Mouse (Mus musculus) forebrain, embryonic 13.5 days (tissue): Measurements from ENCODE around the gene Slc27a5. TPM values are rescaled to one million over a fixed set of nuclear protein-coding genes. Genes with fewer than 3 reads are reported as not detected.

Experiments used
- ATAC-seq: fragments of 200-750 bp; cut with Nextera tagmentation; 2 replicates; pipeline ENCODE4 v1.8.0; 2017
- H3K27ac ChIP-seq: fragments of 300-500 bp; sonication (generic); 2 replicates; pipeline ENCODE4 v1.5.1; 2015; ENCODE audit warnings: inconsistent platforms, mild to moderate bottlenecking, moderate library complexity
- H3K27me3 ChIP-seq: fragments of 300-500 bp; sonication (generic); 2 replicates; pipeline ENCODE4 v1.6.1; 2015; ENCODE audit warnings: mild to moderate bottlenecking, inconsistent platforms
- H3K36me3 ChIP-seq: fragments of 300-500 bp; sonication (generic); 2 replicates; pipeline ENCODE4 v1.6.1; 2015; ENCODE audit warnings: mild to moderate bottlenecking, inconsistent platforms; ENCODE audit not compliant: poor library complexity, severe bottlenecking
- H3K4me1 ChIP-seq: fragments of 300-500 bp; sonication (generic); 2 replicates; pipeline ENCODE4 v1.6.1; 2015; ENCODE audit warnings: inconsistent platforms
- H3K4me2 ChIP-seq: fragments of 300-500 bp; sonication (generic); 2 replicates; pipeline ENCODE4 v1.6.1; 2015; ENCODE audit warnings: inconsistent platforms, mild to moderate bottlenecking, moderate library complexity
- H3K4me3 ChIP-seq: fragments of 300-500 bp; sonication (generic); 2 replicates; pipeline ENCODE4 v1.5.1; 2015; ENCODE audit warnings: mild to moderate bottlenecking, inconsistent platforms
- H3K9ac ChIP-seq: fragments of 300-500 bp; sonication (generic); 2 replicates; pipeline ENCODE4 v1.6.1; 2015; ENCODE audit warnings: mild to moderate bottlenecking, inconsistent platforms
- H3K9me3 ChIP-seq: fragments of 300-500 bp; sonication (generic); replicated peaks from 2 replicates; pipeline ENCODE4 v1.6.1; 2016; ENCODE audit warnings: inconsistent platforms
- WGBS: fragments of 180-500 bp; shearing (Covaris S2); methylation state at CpG from one replicate; pipeline ENCODE4 v1.1.7; 2015; 5-methylcytosine and 5-hydroxymethylcytosine counted together
- polyA plus RNA-seq: library from polyadenylated mRNA; unstranded; fragments of >200 nt; fragmentation: Nextera tagmentation; extraction: Ambion mirVana; gene quantifications from 2 replicates; pipeline ENCODE4 v1.2.1, GENCODE M21; 2015

Gene Slc27a5
- polyA plus RNA-seq, 1 experiment from 2014 or later: 0.12 TPM

DNA sequence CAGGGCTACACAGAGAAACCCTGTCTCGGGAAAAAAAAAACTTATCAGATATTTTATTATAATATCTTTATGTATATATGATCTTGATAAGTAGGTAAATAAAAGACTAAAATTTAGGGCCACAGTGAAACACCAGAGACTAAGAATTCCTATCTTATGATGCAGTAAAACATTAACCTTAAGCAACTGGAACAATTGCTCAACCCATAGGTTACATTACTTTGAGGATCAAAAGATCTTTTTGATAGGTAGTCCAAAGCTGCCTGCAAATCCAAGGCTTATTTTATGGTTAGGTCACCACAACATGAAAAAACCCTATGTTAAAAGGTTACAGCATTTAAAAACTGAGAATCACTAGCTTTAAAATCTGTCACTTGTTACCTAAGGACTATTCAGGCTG lies 3.6 kb upstream of the Slc27a5 start:
- no peak for ATAC-seq
- peaks cover 29% of the 10 kb centered on the region for H3K36me3 ChIP-seq
- H3K4me2 ChIP-seq: no peak overlapping the region
- no peak overlapping the region for H3K27ac ChIP-seq
- H3K4me1 ChIP-seq: no peaks in the 10 kb centered on the region
- no peaks in the 10 kb centered on the region; the same call in 1 of the 2 replicates for H3K27me3 ChIP-seq
- H3K9me3 ChIP-seq: no peaks in the 10 kb centered on the region
- H3K4me3 ChIP-seq: no peak overlapping the region
- no peak overlapping the region for H3K9ac ChIP-seq
- WGBS: 85% methylated on average over 1 of the region's 1 CpGs

DNA sequence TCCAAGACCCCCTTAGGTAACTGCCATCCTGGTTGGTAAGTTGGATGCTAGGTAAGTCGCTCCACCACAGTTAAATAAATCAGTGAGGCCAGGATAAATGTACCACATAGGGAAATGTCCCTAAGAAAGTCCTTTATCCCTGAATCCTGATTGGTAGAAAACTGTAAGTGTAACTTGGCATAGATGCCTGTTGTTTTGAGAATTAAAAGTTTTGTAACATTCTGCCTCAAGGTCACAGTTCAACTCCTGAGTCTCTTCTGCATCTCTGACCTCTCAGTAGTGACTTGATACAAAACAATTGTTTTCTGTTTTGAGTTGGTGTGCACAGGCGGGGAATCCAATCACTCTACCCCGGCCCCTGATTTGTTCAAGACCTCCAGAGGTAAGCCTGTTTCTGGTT lies 859 bp upstream of the Slc27a5 start, which contains the start of gene Trim28:
Gene Trim28, plus strand, starts transcription at position 264 of the 400 bp plus-strand sequence.
- H3K27me3 ChIP-seq: no peaks in the 10 kb centered on the region; the same call in 1 of the 2 replicates
- no peaks in the 10 kb centered on the region for H3K4me1 ChIP-seq
- H3K4me2 ChIP-seq: no peak within 1 kb of the TSS
- H3K4me3 ChIP-seq: no peak within 1 kb of the TSS
- no peak within 1 kb of the TSS for H3K9ac ChIP-seq
- peaks cover 7% of the 10 kb centered on the region; the same call in 1 of the 2 replicates for H3K36me3 ChIP-seq
- H3K27ac ChIP-seq: no peak within 1 kb of the TSS
- ATAC-seq: no peak
- no peaks in the 10 kb centered on the region for H3K9me3 ChIP-seq
- 87% methylated on average over 3 of the region's 3 CpGs for WGBS

GRCm38 (mm10) chr7:12997230-12997629 lies 762 bp downstream of the Slc27a5 start:
- Histone ChIP-seq H3K4me2 (no peak overlapping the region), H3K4me1 (no peaks in the 10 kb centered on the region), H3K9ac (no peak overlapping the region), H3K27me3 (no peaks in the 10 kb centered on the region; the same call in 1 of the 2 replicates), H3K4me3 (no peak overlapping the region), H3K9me3 (no peaks in the 10 kb centered on the region), H3K36me3 (no peaks in the 10 kb centered on the region), H3K27ac (no peak overlapping the region)
- 73% methylated on average over 5 of the region's 5 CpGs for WGBS
- no peak for ATAC-seq

DNA sequence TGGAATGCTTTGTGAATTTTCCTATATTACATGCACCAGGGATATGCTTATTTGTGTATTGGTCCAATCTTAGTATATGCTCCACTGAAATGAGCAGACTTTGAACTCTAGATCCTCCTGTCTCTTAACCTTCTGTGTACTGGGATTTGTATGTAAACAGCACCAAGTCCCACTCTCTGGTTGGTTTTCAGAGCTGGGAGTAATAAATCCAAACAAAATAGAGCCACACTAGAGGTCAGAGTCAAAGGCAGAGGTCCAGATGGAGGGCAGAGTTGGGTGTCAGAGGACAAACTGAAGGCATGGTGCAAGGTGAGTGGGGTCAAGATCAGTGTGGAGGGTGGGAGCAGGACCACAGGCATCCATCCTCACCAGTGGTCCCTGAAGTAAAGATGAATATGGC lies 2.1 kb downstream of the Slc27a5 start:
- Histone ChIP-seq H3K4me2 (no peak overlapping the region), H3K9me3 (no peaks in the 10 kb centered on the region), H3K4me1 (no peaks in the 10 kb centered on the region), H3K36me3 (no peaks in the 10 kb centered on the region), H3K27ac (no peak overlapping the region), H3K27me3 (no peaks in the 10 kb centered on the region; the same call in 1 of the 2 replicates), H3K9ac (no peak overlapping the region), H3K4me3 (no peak overlapping the region)
- no peak for ATAC-seq

- H3K9me3 ChIP-seq: no peaks in the 10 kb centered on the region
- H3K9ac ChIP-seq: no peak overlapping the region
- no peak overlapping the region for H3K4me2 ChIP-seq
- no peak overlapping the region for H3K27ac ChIP-seq
- H3K4me3 ChIP-seq: no peak overlapping the region
- no peak for ATAC-seq
- H3K27me3 ChIP-seq: no peaks in the 10 kb centered on the region; the same call in 1 of the 2 replicates
- H3K36me3 ChIP-seq: no peaks in the 10 kb centered on the region
- H3K4me1 ChIP-seq: no peaks in the 10 kb centered on the region
- WGBS: 88% methylated on average over 10 of the region's 10 CpGs
These were observed 4.8 kb downstream of the Slc27a5 start for GRCm38 (mm10) chr7:12993148-12993547.

- ATAC-seq: no peak
- no peak overlapping the region for H3K4me2 ChIP-seq
- no peak overlapping the region for H3K27ac ChIP-seq
- H3K36me3 ChIP-seq: no peaks in the 10 kb centered on the region
- H3K4me1 ChIP-seq: no peaks in the 10 kb centered on the region
- no peaks in the 10 kb centered on the region for H3K27me3 ChIP-seq
- H3K4me3 ChIP-seq: no peak overlapping the region
- H3K9me3 ChIP-seq: no peaks in the 10 kb centered on the region
- no peak overlapping the region for H3K9ac ChIP-seq
- 5% methylated on average over 3 of the region's 3 CpGs for WGBS
These were observed 5.8 kb downstream of the Slc27a5 start for GRCm38 (mm10) chr7:12992222-12992621.

DNA sequence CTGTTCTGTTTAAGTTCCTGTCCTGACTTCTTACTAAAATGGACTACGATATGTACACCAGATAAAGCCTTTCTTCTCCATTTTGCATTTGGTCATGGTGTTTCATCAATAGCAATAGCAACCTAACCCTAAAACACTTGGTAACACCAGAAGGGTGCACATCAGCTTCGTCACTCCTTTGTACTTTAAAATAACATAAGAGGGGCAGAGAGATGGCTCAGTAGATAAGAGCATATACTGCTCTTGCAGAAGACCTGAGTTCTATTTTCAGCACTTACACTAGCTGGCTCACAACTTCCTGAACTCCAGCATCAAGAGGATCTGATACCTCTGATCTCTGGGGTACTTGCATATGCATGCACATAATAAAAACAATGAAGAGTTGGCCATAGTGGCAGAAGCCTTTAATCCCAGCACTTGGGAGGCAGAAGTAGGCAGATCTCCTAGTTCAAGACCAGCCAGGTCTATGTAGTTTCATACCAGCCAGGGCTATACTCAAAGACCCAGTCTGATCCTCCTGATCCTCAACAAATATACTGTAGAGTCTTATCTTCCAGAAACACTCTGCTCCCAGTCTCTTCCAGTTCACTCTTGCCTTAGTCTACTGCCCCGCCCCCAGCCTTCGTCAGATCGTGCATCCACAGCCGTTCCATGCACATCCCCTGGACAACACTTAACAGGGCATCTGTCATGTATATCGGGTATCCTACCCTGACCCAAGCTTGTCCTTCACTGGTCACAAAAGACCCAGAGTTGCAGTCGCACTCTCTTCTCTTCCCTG lies 10.4 kb downstream of the Slc27a5 start:
- H3K4me2 ChIP-seq: no peak overlapping the region
- 86% methylated on average over 8 of the region's 8 CpGs for WGBS
- no peak overlapping the region for H3K4me3 ChIP-seq
- H3K27ac ChIP-seq: no peak overlapping the region
- no peak overlapping the region for H3K9ac ChIP-seq
- H3K27me3 ChIP-seq: no peaks in the 10 kb centered on the region
- no peaks in the 10 kb centered on the region for H3K9me3 ChIP-seq
- 0 out of 2 replicates have a peak, but pooled peaks cover 1% of the 10 kb centered on the region for H3K36me3 ChIP-seq
- no peak for ATAC-seq
- H3K4me1 ChIP-seq: no peaks in the 10 kb centered on the region

DNA sequence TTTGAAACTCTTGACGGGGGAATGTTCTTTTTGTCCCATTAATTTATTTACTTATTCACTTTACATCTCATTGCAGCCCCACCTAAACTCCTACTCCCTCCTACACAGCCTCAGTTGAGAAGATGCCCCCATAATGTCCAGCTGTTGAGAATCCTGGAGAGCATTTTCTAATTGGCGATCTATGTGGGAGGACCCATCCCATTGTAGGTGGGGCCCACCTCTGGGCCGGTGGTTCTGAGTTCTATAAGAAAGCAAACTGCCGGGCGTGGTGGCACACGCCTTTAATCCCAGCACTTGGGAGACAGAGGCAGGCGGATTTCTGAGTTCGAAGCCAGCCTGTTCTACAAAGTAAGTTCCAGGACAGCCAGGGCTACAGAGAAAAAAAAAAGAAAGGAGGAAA lies 11.1 kb downstream of the Slc27a5 start:
- no peak overlapping the region for H3K4me2 ChIP-seq
- H3K9me3 ChIP-seq: no peaks in the 10 kb centered on the region
- no peaks in the 10 kb centered on the region for H3K27me3 ChIP-seq
- no peak overlapping the region for H3K4me3 ChIP-seq
- no peaks in the 10 kb centered on the region for H3K4me1 ChIP-seq
- 84% methylated on average over 8 of the region's 8 CpGs for WGBS
- no peak overlapping the region for H3K27ac ChIP-seq
- no peak overlapping the region for H3K9ac ChIP-seq
- no peak for ATAC-seq
- H3K36me3 ChIP-seq: 0 out of 2 replicates have a peak, but pooled peaks cover 8% of the 10 kb centered on the region

GRCm38 (mm10) chr7:12985724-12986123 lies 12.3 kb downstream of the Slc27a5 start:
- no peak for ATAC-seq
- 87% methylated on average over 1 of the region's 1 CpGs for WGBS
- Histone ChIP-seq H3K36me3 (0 out of 2 replicates have a peak, but pooled peaks cover 11% of the 10 kb centered on the region), H3K9ac (no peak overlapping the region), H3K4me3 (no peak overlapping the region), H3K4me1 (no peaks in the 10 kb centered on the region), H3K27ac (no peak overlapping the region), H3K4me2 (no peak overlapping the region), H3K9me3 (no peaks in the 10 kb centered on the region), H3K27me3 (no peaks in the 10 kb centered on the region)

DNA sequence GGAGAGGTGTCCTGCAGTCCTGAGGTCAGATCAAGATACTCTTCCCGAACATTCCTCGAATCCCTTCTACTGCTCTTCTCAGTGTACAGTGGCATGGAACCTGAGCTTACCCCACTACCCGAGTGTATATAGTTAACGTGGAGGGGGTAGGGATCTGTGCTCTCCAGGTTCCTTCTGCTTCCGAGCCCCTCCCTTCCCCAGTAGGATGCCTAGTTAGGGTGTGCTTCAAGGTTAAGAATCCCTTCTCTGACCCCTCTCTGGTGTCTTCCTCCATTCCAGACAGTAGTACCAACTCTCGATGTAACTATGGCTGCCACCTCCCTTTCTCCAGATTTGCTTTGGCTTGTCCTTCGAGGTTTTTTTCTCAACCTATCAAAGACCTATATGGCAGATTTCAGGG lies 17.7 kb downstream of the Slc27a5 start:
- H3K27me3 ChIP-seq: no peaks in the 10 kb centered on the region
- ATAC-seq: no peak
- WGBS: 92% methylated on average over 7 of the region's 7 CpGs

DNA sequence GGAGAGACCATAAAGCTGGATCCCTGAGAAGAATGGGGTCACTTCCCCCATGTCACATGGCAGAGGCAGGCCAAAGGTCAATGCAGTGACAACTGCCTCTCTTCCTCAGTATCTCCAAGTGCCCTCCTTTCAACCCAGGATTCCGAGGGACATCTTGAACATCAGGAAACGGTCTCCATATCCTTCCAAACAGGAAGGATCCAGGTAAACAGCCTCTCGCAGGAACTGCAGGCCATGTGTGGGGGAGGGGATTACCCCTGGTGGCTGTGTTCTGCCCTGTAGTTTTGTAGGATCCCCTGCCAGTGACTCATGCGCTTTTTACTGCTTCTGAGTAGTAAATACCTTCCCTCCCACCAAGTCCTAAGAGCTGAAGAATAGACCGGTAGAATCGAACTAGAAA lies 18.2 kb downstream of the Slc27a5 start:
- Histone ChIP-seq H3K36me3 (0 out of 2 replicates have a peak, but pooled peaks cover 11% of the 10 kb centered on the region), H3K4me3 (no peak overlapping the region), H3K4me2 (no peak overlapping the region), H3K27ac (no peak overlapping the region), H3K9ac (no peak overlapping the region; the same call in 1 of the 2 replicates), H3K9me3 (no peaks in the 10 kb centered on the region), H3K4me1 (peaks cover 19% of the 10 kb centered on the region), H3K27me3 (no peaks in the 10 kb centered on the region)
- ATAC-seq: no peak
- WGBS: 86% methylated on average over 6 of the region's 6 CpGs

More for the DNA sequence above, 17.7 kb downstream of the Slc27a5 start:
- Histone ChIP-seq H3K4me1 (peaks cover 19% of the 10 kb centered on the region), H3K4me3 (no peak overlapping the region), H3K27ac (no peak overlapping the region), H3K36me3 (0 out of 2 replicates have a peak, but pooled peaks cover 11% of the 10 kb centered on the region), H3K9ac (no peak overlapping the region), H3K4me2 (no peak overlapping the region), H3K9me3 (no peaks in the 10 kb centered on the region)

GRCm38 (mm10) chr7:12978931-12979722 lies 18.9 kb downstream of the Slc27a5 start:
- H3K4me3 ChIP-seq: peak overlapping the region; percentile 67
- no peaks in the 10 kb centered on the region for H3K9me3 ChIP-seq
- no peak for ATAC-seq
- H3K9ac ChIP-seq: peak overlapping the region; percentile 62; the same call in 1 of the 2 replicates
- H3K4me2 ChIP-seq: peak overlapping the region; percentile 63
- 0 out of 2 replicates have a peak, but pooled peaks cover 11% of the 10 kb centered on the region for H3K36me3 ChIP-seq
- H3K27me3 ChIP-seq: no peaks in the 10 kb centered on the region
- H3K27ac ChIP-seq: peak overlapping the region; percentile 94; the same call in 1 of the 2 replicates
- WGBS: 92% methylated on average over 18 of the region's 18 CpGs
- H3K4me1 ChIP-seq: peaks cover 19% of the 10 kb centered on the region
